Mouse (Mus musculus): ENCODE results near the gene Cdc6. TPM values are rescaled to one million over a fixed set of nuclear protein-coding genes. Genes with fewer than 3 reads are reported as not detected.
A peak's percentile ranks its signal among the peaks of the same experiment; 100 is the strongest.

Gene Cdc6
- polyA plus RNA-seq, 1 experiment from 2014 or later = 34.7 TPM

DNA sequence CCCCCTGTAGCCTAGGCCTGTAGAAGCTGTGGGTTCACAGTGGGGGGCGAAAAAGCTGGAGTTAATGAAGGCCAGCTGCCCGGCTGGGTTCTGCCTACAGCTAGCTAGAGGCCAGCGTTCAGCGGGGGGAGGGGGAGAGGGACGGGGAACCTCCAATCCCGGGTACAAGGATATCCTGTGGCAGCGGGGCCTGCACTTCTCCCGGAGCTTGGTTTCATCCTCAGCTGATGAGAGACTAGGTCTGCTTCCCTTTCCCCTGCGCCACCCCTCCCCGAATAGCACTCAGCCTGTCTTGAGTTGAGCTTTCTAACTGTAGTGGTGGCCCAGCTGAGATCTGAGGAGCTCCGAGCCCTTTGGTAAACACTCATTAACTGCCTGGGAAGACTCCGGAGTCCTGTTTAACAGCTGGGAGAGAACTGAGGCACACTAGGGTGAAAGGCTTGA is 18.3 kb downstream of the Cdc6 start:
- no peak overlapping the region for H3K9ac ChIP-seq
- no peaks in the 10 kb centered on the region for H3K9me3 ChIP-seq
- H3K27ac ChIP-seq = peak overlapping the region; percentile 95
- peak overlapping the region; percentile 35 for H3K4me2 ChIP-seq (replicated peaks)
- WGBS = 3% methylated on average over 12 of the region's 12 CpGs
- no peaks in the 10 kb centered on the region for H3K27me3 ChIP-seq
- H3K4me3 ChIP-seq = no peak overlapping the region
- ATAC-seq (ENCODE audit: insufficient number of reproducible peaks, insufficient read depth, low FRiP score, low TSS enrichment) = peak; percentile 45
- H3K4me1 ChIP-seq = peaks cover 89% of the 10 kb centered on the region
- peaks cover 5% of the 10 kb centered on the region for H3K36me3 ChIP-seq

DNA sequence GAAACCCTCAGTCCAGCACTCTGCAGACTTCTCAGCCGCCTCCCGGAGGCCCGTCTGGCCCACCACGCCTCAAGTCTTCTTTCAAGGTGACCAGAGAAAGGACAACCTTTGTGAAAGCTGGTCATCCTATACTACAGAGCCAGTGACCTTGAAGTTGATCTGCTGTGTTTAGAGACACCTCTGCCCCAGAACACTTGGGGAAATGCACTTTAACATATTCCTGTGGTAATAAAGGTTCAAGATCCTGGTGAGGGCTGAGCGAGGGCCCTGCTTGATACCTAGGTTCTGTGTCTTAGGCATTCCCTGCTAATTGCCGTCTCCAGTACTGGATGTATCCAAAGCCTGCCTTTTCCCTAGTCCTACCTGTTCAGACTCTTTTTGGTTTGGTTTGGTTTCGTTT is 19.0 kb downstream of the Cdc6 start:
- H3K4me3 ChIP-seq = no peak overlapping the region; the same call in 1 of the 2 replicates
- ATAC-seq (ENCODE audit: insufficient number of reproducible peaks, insufficient read depth, low FRiP score, low TSS enrichment) = no peak
- H3K9me3 ChIP-seq = no peaks in the 10 kb centered on the region
- H3K36me3 ChIP-seq = no peaks in the 10 kb centered on the region
- H3K27ac ChIP-seq = peak overlapping the region; percentile 95
- H3K4me2 ChIP-seq (replicated peaks) = peak overlapping the region; percentile 35
- H3K9ac ChIP-seq = no peak overlapping the region
- WGBS = 50% methylated on average over 7 of the region's 7 CpGs
- peaks cover 96% of the 10 kb centered on the region for H3K4me1 ChIP-seq
- H3K27me3 ChIP-seq = no peaks in the 10 kb centered on the region

DNA sequence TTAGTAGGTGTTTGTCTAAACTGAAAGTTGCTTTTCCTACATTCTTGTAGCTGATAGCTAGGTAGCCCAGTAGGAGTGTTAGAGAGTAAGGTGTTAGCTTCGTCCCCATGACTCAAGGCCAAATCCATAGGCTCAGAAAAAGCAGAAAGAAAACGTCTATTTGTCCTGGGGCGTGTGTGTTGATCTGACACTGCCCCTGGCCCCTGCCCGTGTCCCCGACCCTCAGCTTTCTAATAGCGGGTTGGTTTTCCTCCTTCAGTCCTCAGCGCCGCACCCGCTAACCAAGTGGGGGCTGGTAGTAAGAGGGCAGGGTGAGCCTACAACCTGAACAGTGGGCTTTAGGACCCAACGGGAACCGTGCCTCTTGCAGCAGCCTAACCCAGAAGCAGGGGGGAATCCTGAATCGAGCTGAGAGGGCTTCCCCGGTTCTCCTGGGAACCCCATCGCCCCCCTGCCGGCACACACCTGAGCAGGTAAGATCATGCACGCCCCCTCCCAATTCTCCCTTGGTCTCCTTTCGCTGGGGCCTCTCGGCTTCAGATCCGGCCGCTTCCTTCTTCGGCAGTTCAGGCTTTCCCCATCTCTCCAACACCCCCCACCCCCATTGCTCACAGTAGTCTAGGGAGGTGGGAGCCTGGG is 20.0 kb downstream of the Cdc6 start, which contains the start of gene Rara:
Rara (plus strand) TSS at position 381 of the 639 bp plus-strand sequence.
- H3K27ac ChIP-seq = peak within 1 kb of the TSS; percentile 95
- no peaks in the 10 kb centered on the region for H3K27me3 ChIP-seq
- H3K4me3 ChIP-seq = peak within 1 kb of the TSS; percentile 63
- peak within 1 kb of the TSS; percentile 71 for H3K9ac ChIP-seq
- H3K4me2 ChIP-seq (replicated peaks) = peak within 1 kb of the TSS; percentile 88
- H3K36me3 ChIP-seq = no peaks in the 10 kb centered on the region
- 6% methylated on average over 20 of the region's 21 CpGs for WGBS
- H3K4me1 ChIP-seq = peaks cover 99% of the 10 kb centered on the region
- no peaks in the 10 kb centered on the region for H3K9me3 ChIP-seq
- ATAC-seq (ENCODE audit: insufficient number of reproducible peaks, insufficient read depth, low FRiP score, low TSS enrichment) = no peak

DNA sequence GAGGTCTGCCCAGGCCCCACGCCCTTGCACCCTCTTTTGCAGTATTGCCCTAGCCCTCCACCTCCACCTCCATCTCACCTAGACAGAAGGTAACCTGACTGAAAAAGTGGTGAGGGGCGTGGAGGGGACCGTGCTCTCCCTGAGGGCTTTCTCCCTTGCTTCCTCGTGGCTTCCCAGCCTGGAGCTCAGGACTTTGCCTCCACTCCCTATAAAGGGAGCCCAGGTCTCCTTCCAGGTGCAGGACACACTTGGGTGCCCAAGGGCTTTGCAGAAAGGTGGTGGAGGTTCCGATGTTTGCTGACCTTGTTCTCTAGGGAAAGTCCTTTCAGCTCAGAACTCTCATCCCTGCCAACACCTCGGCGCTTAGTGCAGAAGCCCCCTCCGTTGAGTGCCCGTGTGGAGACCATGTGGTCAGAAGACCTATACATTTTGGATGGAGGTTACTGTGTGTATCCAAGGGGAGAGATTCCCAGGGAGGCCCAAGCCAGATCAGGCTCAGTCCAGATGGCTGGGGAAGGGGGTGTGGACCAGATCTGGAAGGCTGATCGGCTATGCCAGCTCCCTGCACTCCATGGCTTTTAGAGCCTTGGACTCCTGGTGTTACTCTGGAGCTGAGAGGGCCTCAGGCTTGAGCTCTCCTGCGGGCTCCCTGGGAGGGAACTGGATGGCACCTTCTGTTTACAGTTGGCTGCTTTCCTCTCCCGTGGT is 20.7 kb downstream of the Cdc6 start:
- no peaks in the 10 kb centered on the region for H3K9me3 ChIP-seq
- H3K36me3 ChIP-seq = no peaks in the 10 kb centered on the region
- H3K27me3 ChIP-seq = no peaks in the 10 kb centered on the region
- peak overlapping the region; percentile 88 for H3K4me2 ChIP-seq (replicated peaks)
- peak overlapping the region; percentile 71 for H3K9ac ChIP-seq
- peak overlapping the region; percentile 95 for H3K27ac ChIP-seq
- H3K4me1 ChIP-seq = peaks cover 99% of the 10 kb centered on the region
- ATAC-seq (ENCODE audit: insufficient number of reproducible peaks, insufficient read depth, low FRiP score, low TSS enrichment) = no peak
- peak overlapping the region; percentile 63 for H3K4me3 ChIP-seq
- 8% methylated on average over 12 of the region's 12 CpGs for WGBS

GRCm38 (mm10) chr11:98929503-98929902 is 21.9 kb downstream of the Cdc6 start:
- Histone ChIP-seq H3K27me3 (no peaks in the 10 kb centered on the region), H3K4me2 (replicated peaks) (peak overlapping the region; percentile 88), H3K9me3 (no peaks in the 10 kb centered on the region), H3K27ac (peak overlapping the region; percentile 95), H3K36me3 (no peaks in the 10 kb centered on the region), H3K9ac (peak overlapping the region; percentile 71), H3K4me1 (peaks cover 99% of the 10 kb centered on the region), H3K4me3 (peak overlapping the region; percentile 63)
- no peak for ATAC-seq (ENCODE audit: insufficient number of reproducible peaks, insufficient read depth, low FRiP score, low TSS enrichment)
- 4% methylated on average over 9 of the region's 9 CpGs for WGBS

DNA sequence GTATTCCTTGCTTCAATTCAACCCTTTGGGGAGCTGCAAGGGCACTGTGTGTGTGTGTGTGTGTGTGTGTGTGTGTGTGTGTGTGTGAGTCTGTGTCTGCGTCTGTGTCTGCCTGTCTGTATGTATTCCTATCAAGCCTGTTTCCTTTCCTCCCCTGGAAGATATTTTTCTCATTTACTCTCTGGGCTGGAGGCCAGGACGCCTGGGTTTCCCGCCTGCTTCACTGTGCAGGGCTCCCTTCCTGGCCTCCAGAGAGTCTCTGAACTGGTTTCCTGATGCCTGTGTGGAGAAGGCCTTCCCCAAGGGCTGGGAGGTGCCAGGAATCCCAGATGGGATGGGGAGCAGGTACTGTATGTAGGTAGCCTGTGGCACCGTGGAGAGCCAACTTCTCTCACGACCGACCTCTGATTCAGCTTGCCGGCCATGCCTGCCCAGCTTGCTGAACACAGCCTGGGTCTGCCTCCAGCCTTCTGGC is 22.6 kb downstream of the Cdc6 start:
- H3K4me2 ChIP-seq (replicated peaks) = peak overlapping the region; percentile 88
- ATAC-seq (ENCODE audit: insufficient number of reproducible peaks, insufficient read depth, low FRiP score, low TSS enrichment) = no peak

DNA sequence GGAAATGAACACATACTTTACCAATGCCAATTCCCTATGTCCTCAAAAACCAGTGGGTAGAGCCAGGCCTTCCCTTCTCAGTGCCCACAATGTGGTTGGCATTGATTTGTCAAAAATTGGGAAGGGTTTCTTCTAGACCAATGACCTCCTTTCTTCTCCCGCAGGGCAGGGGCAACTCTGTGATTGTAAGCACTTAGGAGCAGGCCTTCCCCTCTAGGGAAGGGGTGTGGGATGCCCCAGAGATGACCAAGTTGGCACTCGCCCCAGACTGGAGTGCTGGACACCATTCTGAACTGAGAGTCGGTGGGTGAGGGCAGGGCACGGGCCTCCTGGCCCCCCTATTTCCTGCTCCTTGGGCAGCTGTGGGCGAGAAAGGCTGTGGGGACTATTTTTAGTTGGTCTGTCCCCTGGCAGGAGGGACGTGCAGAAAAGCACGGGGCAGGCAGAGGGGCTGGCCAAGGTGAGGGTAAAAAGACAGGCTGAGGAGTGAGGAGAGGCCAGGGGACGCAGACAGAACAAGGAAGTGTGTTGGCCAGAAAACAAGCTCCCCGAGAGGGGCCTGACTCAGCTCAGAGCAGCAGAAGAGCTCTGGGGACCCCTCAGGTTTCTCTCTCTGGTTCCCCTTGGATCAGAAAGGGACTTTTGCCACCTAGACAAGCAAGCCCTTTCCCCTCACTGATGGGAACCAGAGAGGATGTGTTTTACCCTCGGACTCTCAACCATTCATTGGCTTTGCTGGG is 23.3 kb downstream of the Cdc6 start:
- no peak for ATAC-seq (ENCODE audit: insufficient number of reproducible peaks, insufficient read depth, low FRiP score, low TSS enrichment)
- Histone ChIP-seq H3K4me3 (no peak overlapping the region), H3K9me3 (no peaks in the 10 kb centered on the region), H3K27me3 (no peaks in the 10 kb centered on the region), H3K9ac (peak overlapping the region; percentile 35; the same call in 1 of the 2 replicates), H3K36me3 (no peaks in the 10 kb centered on the region), H3K27ac (peak overlapping the region; percentile 95), H3K4me2 (replicated peaks) (peak overlapping the region; percentile 88), H3K4me1 (peaks cover 97% of the 10 kb centered on the region)
- whole genome bisulfite sequencing = 27% methylated on average over 10 of the region's 10 CpGs

More for the DNA sequence above, 22.6 kb downstream of the Cdc6 start:
- H3K27me3 ChIP-seq = no peaks in the 10 kb centered on the region
- H3K36me3 ChIP-seq = no peaks in the 10 kb centered on the region
- H3K9ac ChIP-seq = peak overlapping the region; percentile 71
- peaks cover 98% of the 10 kb centered on the region for H3K4me1 ChIP-seq
- WGBS = 23% methylated on average over 7 of the region's 7 CpGs
- H3K27ac ChIP-seq = peak overlapping the region; percentile 95
- H3K4me3 ChIP-seq = 0 out of 2 replicates have a peak overlapping the region, but pooled peaks have one; percentile 1
- no peaks in the 10 kb centered on the region for H3K9me3 ChIP-seq

DNA sequence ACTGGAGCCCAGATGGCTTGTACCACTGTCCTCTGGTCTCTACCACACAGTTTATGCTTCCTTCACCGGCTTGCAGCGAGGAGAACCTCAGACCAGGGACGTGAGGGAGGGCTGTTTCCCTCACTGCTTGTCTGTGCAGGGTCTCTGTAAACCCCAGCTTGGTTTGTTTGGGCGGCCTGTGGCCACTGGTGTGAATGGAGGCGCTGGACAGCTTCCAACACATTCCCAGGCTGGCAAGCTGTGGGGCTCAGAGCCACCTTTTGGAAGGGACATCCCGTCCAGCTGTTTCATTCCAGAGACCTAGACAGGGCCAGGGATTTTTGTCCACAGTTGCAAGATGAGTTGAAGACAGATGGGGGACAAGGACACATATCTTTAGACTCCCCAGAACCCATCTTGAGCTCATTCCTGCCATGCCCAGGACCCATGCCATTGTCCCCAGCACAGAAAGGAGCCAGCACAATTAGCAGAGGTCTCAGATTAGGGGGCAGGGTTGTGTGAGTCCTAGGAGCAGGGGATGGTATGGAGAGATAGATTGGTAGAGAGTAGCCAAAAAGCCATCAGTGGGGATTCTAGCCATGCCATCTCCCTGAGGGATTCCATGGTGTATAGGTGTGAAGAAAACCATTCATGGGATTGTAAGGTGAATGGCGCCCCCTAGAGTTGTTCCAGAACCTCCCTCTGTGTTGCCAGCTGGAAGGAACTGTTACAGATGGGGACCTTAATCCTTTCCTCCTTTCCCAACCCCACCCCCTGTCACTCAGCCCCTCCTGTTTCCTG is 24.1 kb downstream of the Cdc6 start:
- Histone ChIP-seq H3K36me3 (no peaks in the 10 kb centered on the region), H3K4me3 (no peak overlapping the region), H3K9me3 (no peaks in the 10 kb centered on the region), H3K4me1 (peaks cover 97% of the 10 kb centered on the region), H3K4me2 (replicated peaks) (peak overlapping the region; percentile 45), H3K27ac (peak overlapping the region; percentile 95), H3K9ac (peak overlapping the region; percentile 35; the same call in 1 of the 2 replicates), H3K27me3 (no peaks in the 10 kb centered on the region)
- ATAC-seq (ENCODE audit: insufficient number of reproducible peaks, insufficient read depth, low FRiP score, low TSS enrichment) = no peak
- WGBS = 20% methylated on average over 7 of the region's 7 CpGs

- Histone ChIP-seq H3K36me3 (no peaks in the 10 kb centered on the region), H3K4me1 (peaks cover 93% of the 10 kb centered on the region), H3K9ac (peak overlapping the region; percentile 34), H3K4me3 (0 out of 2 replicates have a peak overlapping the region, but pooled peaks have one; percentile 10), H3K4me2 (replicated peaks) (peak overlapping the region; percentile 45), H3K27ac (peak overlapping the region; percentile 95), H3K27me3 (no peaks in the 10 kb centered on the region), H3K9me3 (no peaks in the 10 kb centered on the region)
- peak; percentile 29 for ATAC-seq (ENCODE audit: insufficient number of reproducible peaks, insufficient read depth, low FRiP score, low TSS enrichment)
- WGBS = 21% methylated on average over 18 of the region's 19 CpGs
These were observed 24.9 kb downstream of the Cdc6 start for GRCm38 (mm10) chr11:98932293-98933091.

DNA sequence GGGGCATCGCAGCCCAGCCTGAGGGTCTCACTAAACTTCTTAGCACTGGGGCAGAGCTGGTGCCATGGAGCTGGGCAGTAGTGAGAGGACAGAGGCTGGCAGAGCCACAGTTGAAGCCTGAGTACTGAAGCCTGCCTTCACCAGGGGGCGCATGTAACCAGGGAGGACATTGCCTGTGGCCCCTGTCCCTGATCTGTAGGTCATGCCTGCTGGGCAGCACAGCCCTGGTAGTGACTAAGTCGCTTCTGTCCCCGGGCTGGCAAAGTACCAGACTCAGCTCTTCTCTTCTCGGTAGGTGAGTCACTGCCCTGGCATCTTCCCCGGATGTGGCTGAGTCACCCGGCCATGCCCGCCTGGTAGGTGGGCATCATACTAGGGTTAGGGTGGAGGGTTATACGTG is 25.6 kb downstream of the Cdc6 start:
- H3K4me1 ChIP-seq = peaks cover 87% of the 10 kb centered on the region
- no peaks in the 10 kb centered on the region for H3K9me3 ChIP-seq
- peak overlapping the region; percentile 45 for H3K4me2 ChIP-seq (replicated peaks)
- 45% methylated on average over 9 of the region's 9 CpGs for WGBS
- H3K9ac ChIP-seq = peak overlapping the region; percentile 34
- peak overlapping the region; percentile 95 for H3K27ac ChIP-seq
- H3K4me3 ChIP-seq = peak overlapping the region; percentile 14
- H3K27me3 ChIP-seq = no peaks in the 10 kb centered on the region
- ATAC-seq (ENCODE audit: insufficient number of reproducible peaks, insufficient read depth, low FRiP score, low TSS enrichment) = no peak
- no peaks in the 10 kb centered on the region for H3K36me3 ChIP-seq
